Mouse (Mus musculus) bone marrow, adult 2 months (tissue): Measurements from ENCODE around the gene Slc12a4.

Experiments
- CTCF ChIP-seq: fragments of 200-500 bp; IDR thresholded peaks from 2 replicates; pipeline ENCODE4 v1.5.1; 2011; ENCODE audit warnings: low read length, control low read depth; ENCODE audit not compliant: control insufficient read depth, insufficient read depth
- POLR2A ChIP-seq: fragments of 200-500 bp; IDR thresholded peaks from 2 replicates; pipeline ENCODE4 v1.6.1; 2011; ENCODE audit warnings: low read depth, mild to moderate bottlenecking, control low read depth, low read length, borderline replicate concordance; ENCODE audit not compliant: control insufficient read depth

GRCm38 (mm10) chr8:105988546-105988945 is 22.6 kb upstream of the Slc12a4 start:
- no peak for TF ChIP-seq CTCF
- no peak for TF ChIP-seq POLR2A
